Mouse (Mus musculus): Measurements from ENCODE around the gene C1ql4. TPM values are rescaled to one million over a fixed set of nuclear protein-coding genes. Genes with fewer than 3 reads are reported as not detected.

Gene C1ql4
- polyA plus RNA-seq (2015; fragmentation: Nextera tagmentation; extraction: Ambion mirVana) = 0.12 and 0.16 TPM in 2 replicates

GRCm38 (mm10) chr15:99087253-99088075, at the start of gene C1ql4:
C1ql4 (minus strand) TSS chr15:99087817.
- H3K4me1 ChIP-seq (ENCODE audit: control insufficient read depth, insufficient read depth, low read length) = 0 out of 2 replicates have a peak, but pooled peaks cover 4% of the 10 kb centered on the region
- no peak for ATAC-seq (replicated peaks; ENCODE audit: extremely low read depth, insufficient read depth, low FRiP score)
- peak within 1 kb of the TSS; percentile 40 for H3K4me3 ChIP-seq (ENCODE audit: low read length)
- no peak within 1 kb of the TSS for H3K27ac ChIP-seq (ENCODE audit: low read length)
- H3K27me3 ChIP-seq (ENCODE audit: control insufficient read depth, insufficient read depth, low read length) = peaks cover 78% of the 10 kb centered on the region
- H3K36me3 ChIP-seq (ENCODE audit: control insufficient read depth, insufficient read depth) = peaks cover 7% of the 10 kb centered on the region
- 9% methylated on average over 60 of the region's 60 CpGs for WGBS
- H3K4me2 ChIP-seq (ENCODE audit: low read depth, low read length) = peak within 1 kb of the TSS; percentile 59
- no peaks in the 10 kb centered on the region for H3K9me3 ChIP-seq (replicated peaks; ENCODE audit: control insufficient read depth, low read length)
- H3K9ac ChIP-seq (ENCODE audit: low read length) = no peak within 1 kb of the TSS

- Histone ChIP-seq H3K27ac (ENCODE audit: low read length) (peak overlapping the region; percentile 47), H3K4me3 (ENCODE audit: low read length) (no peak overlapping the region), H3K4me1 (ENCODE audit: control insufficient read depth, insufficient read depth, low read length) (peaks cover 22% of the 10 kb centered on the region), H3K9ac (ENCODE audit: low read length) (0 out of 2 replicates have a peak overlapping the region, but pooled peaks have one; percentile 17), H3K4me2 (ENCODE audit: low read depth, low read length) (peak overlapping the region; percentile 4; the same call in 1 of the 2 replicates), H3K36me3 (ENCODE audit: control insufficient read depth, insufficient read depth) (no peaks in the 10 kb centered on the region), H3K27me3 (ENCODE audit: control insufficient read depth, insufficient read depth, low read length) (no peaks in the 10 kb centered on the region), H3K9me3 (replicated peaks; ENCODE audit: control insufficient read depth, low read length) (no peaks in the 10 kb centered on the region)
- no peak for ATAC-seq (replicated peaks; ENCODE audit: extremely low read depth, insufficient read depth, low FRiP score)
- 50% methylated on average over 22 of the region's 22 CpGs for WGBS
Measured at GRCm38 (mm10) chr15:99129956-99130910, 42.6 kb upstream of the C1ql4 start.

DNA sequence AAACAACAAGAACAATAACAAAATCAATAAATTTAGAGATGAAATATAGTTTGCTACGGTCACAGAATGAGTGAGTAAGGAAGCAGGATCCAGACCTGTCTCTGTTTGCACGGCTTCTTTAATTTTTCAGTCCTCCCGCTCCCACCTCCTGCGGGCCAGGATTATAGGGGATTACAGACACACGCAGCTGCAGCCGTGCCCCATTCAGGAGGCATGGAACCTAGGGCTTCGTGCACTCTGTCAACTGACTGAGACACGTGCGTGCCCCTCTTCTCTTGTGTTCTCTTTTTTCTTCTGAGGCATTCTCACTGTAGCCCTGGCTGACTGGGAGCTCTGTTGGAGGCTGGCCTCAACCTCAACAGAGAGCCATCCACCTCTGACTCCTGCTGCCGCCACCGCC, 41.8 kb upstream of the C1ql4 start:
- peak overlapping the region; percentile 47 for H3K27ac ChIP-seq (ENCODE audit: low read length)
- no peaks in the 10 kb centered on the region for H3K36me3 ChIP-seq (ENCODE audit: control insufficient read depth, insufficient read depth)
- no peak overlapping the region; the same call in 1 of the 2 replicates for H3K4me2 ChIP-seq (ENCODE audit: low read depth, low read length)
- no peaks in the 10 kb centered on the region for H3K9me3 ChIP-seq (replicated peaks; ENCODE audit: control insufficient read depth, low read length)
- H3K27me3 ChIP-seq (ENCODE audit: control insufficient read depth, insufficient read depth, low read length) = no peaks in the 10 kb centered on the region
- H3K4me3 ChIP-seq (ENCODE audit: low read length) = no peak overlapping the region
- peaks cover 22% of the 10 kb centered on the region for H3K4me1 ChIP-seq (ENCODE audit: control insufficient read depth, insufficient read depth, low read length)
- WGBS = 70% methylated on average over 11 of the region's 11 CpGs
- H3K9ac ChIP-seq (ENCODE audit: low read length) = 0 out of 2 replicates have a peak overlapping the region, but pooled peaks have one; percentile 17
- no peak for ATAC-seq (replicated peaks; ENCODE audit: extremely low read depth, insufficient read depth, low FRiP score)

- Histone ChIP-seq H3K36me3 (ENCODE audit: control insufficient read depth, insufficient read depth) (no peaks in the 10 kb centered on the region), H3K4me2 (ENCODE audit: low read depth, low read length) (peak overlapping the region; percentile 80), H3K4me3 (ENCODE audit: low read length) (peak overlapping the region; percentile 90), H3K9ac (ENCODE audit: low read length) (peak overlapping the region; percentile 42), H3K27ac (ENCODE audit: low read length) (no peak overlapping the region), H3K4me1 (ENCODE audit: control insufficient read depth, insufficient read depth, low read length) (peaks cover 22% of the 10 kb centered on the region), H3K27me3 (ENCODE audit: control insufficient read depth, insufficient read depth, low read length) (no peaks in the 10 kb centered on the region), H3K9me3 (replicated peaks; ENCODE audit: control insufficient read depth, low read length) (no peaks in the 10 kb centered on the region)
- ATAC-seq (replicated peaks; ENCODE audit: extremely low read depth, insufficient read depth, low FRiP score) = no peak
- WGBS = 65% methylated on average over 6 of the region's 6 CpGs
Measured at GRCm38 (mm10) chr15:99127851-99128522, 40.4 kb upstream of the C1ql4 start.

- Histone ChIP-seq H3K36me3 (ENCODE audit: control insufficient read depth, insufficient read depth) (no peaks in the 10 kb centered on the region), H3K9ac (ENCODE audit: low read length) (peak overlapping the region; percentile 95), H3K27me3 (ENCODE audit: control insufficient read depth, insufficient read depth, low read length) (no peaks in the 10 kb centered on the region), H3K9me3 (replicated peaks; ENCODE audit: control insufficient read depth, low read length) (no peaks in the 10 kb centered on the region), H3K27ac (ENCODE audit: low read length) (peak overlapping the region; percentile 95), H3K4me3 (ENCODE audit: low read length) (peak overlapping the region; percentile 90), H3K4me2 (ENCODE audit: low read depth, low read length) (peak overlapping the region; percentile 80), H3K4me1 (ENCODE audit: control insufficient read depth, insufficient read depth, low read length) (peaks cover 22% of the 10 kb centered on the region)
- under 1% methylated on average over 29 of the region's 35 CpGs for WGBS
- ATAC-seq (replicated peaks; ENCODE audit: extremely low read depth, insufficient read depth, low FRiP score) = no peak
Measured at GRCm38 (mm10) chr15:99126816-99127365, 39.3 kb upstream of the C1ql4 start.

- H3K36me3 ChIP-seq (ENCODE audit: control insufficient read depth, insufficient read depth) = no peaks in the 10 kb centered on the region
- peak overlapping the region; percentile 95 for H3K27ac ChIP-seq (ENCODE audit: low read length)
- no peaks in the 10 kb centered on the region for H3K9me3 ChIP-seq (replicated peaks; ENCODE audit: control insufficient read depth, low read length)
- peak; percentile 88 for ATAC-seq (replicated peaks; ENCODE audit: extremely low read depth, insufficient read depth, low FRiP score)
- peak overlapping the region; percentile 80 for H3K4me2 ChIP-seq (ENCODE audit: low read depth, low read length)
- H3K27me3 ChIP-seq (ENCODE audit: control insufficient read depth, insufficient read depth, low read length) = no peaks in the 10 kb centered on the region
- peak overlapping the region; percentile 95 for H3K9ac ChIP-seq (ENCODE audit: low read length)
- H3K4me1 ChIP-seq (ENCODE audit: control insufficient read depth, insufficient read depth, low read length) = peaks cover 22% of the 10 kb centered on the region
- under 1% methylated on average over 99 of the region's 115 CpGs for WGBS
- H3K4me3 ChIP-seq (ENCODE audit: low read length) = peak overlapping the region; percentile 90
Measured at GRCm38 (mm10) chr15:99126081-99126815, 38.6 kb upstream of the C1ql4 start.

DNA sequence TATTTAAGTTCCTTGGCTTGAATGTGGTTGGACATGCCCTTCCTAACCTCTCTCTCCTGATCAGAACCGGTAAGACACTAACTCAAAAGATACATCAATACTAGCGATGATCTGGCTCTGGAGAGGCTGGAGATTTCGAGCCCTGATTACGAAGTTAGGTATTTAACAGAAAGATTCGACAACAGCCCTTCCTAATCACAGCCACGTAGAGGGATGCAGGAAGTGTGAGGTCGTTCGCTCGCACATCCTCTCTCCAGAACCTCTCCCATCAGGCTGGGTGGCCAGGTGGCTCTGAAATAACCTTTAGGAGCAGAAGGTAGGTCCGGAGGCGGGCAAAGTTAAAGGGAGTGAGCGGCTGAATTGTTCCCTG, 38.1 kb upstream of the C1ql4 start, which contains the start of gene Spats2:
TSS of gene Spats2 (plus strand) at position 206 of the 370 bp plus-strand sequence.
- H3K9me3 ChIP-seq (replicated peaks; ENCODE audit: control insufficient read depth, low read length) = no peaks in the 10 kb centered on the region
- ATAC-seq (replicated peaks; ENCODE audit: extremely low read depth, insufficient read depth, low FRiP score) = no peak

GRCm38 (mm10) chr15:99122642-99123041, 35.0 kb upstream of the C1ql4 start:
- 64% methylated on average over 2 of the region's 2 CpGs for WGBS
- ATAC-seq (replicated peaks; ENCODE audit: extremely low read depth, insufficient read depth, low FRiP score) = no peak

More for the DNA sequence above, 38.1 kb upstream of the C1ql4 start, which contains the start of gene Spats2:
- H3K9ac ChIP-seq (ENCODE audit: low read length) = peak within 1 kb of the TSS; percentile 95
- WGBS = 1% methylated on average over 12 of the region's 12 CpGs
- peaks cover 24% of the 10 kb centered on the region for H3K4me1 ChIP-seq (ENCODE audit: control insufficient read depth, insufficient read depth, low read length)
- no peaks in the 10 kb centered on the region for H3K36me3 ChIP-seq (ENCODE audit: control insufficient read depth, insufficient read depth)
- no peaks in the 10 kb centered on the region for H3K27me3 ChIP-seq (ENCODE audit: control insufficient read depth, insufficient read depth, low read length)
- peak within 1 kb of the TSS; percentile 95 for H3K27ac ChIP-seq (ENCODE audit: low read length)
- H3K4me2 ChIP-seq (ENCODE audit: low read depth, low read length) = peak within 1 kb of the TSS; percentile 80
- peak within 1 kb of the TSS; percentile 90 for H3K4me3 ChIP-seq (ENCODE audit: low read length)

More at GRCm38 (mm10) chr15:99122642-99123041, 35.0 kb upstream of the C1ql4 start:
- H3K27ac ChIP-seq (ENCODE audit: low read length) = no peak overlapping the region
- no peaks in the 10 kb centered on the region for H3K27me3 ChIP-seq (ENCODE audit: control insufficient read depth, insufficient read depth, low read length)
- H3K4me3 ChIP-seq (ENCODE audit: low read length) = no peak overlapping the region
- peaks cover 9% of the 10 kb centered on the region for H3K4me1 ChIP-seq (ENCODE audit: control insufficient read depth, insufficient read depth, low read length)
- no peaks in the 10 kb centered on the region for H3K36me3 ChIP-seq (ENCODE audit: control insufficient read depth, insufficient read depth)
- H3K4me2 ChIP-seq (ENCODE audit: low read depth, low read length) = no peak overlapping the region
- H3K9ac ChIP-seq (ENCODE audit: low read length) = no peak overlapping the region
- H3K9me3 ChIP-seq (replicated peaks; ENCODE audit: control insufficient read depth, low read length) = no peaks in the 10 kb centered on the region

Data from heart, embryonic 16.5 days (tissue).